Mouse (Mus musculus) spleen, postnatal 14 days (tissue): ENCODE measurements around the gene Zbtb12.
"Not testable (repeated sequence)": the region's sequence is repeated elsewhere in the genome, so short reads cannot be mapped to it uniquely, and the experiment has no call there.

Source experiments
- DNase-seq, 2 experiments: peaks; one replicate each; pipeline ENCODE4 v3.0.0; 2021 to 2022; ENCODE audit warnings: low spot score in 2 of 2

Zbtb12 gene

GRCm38 (mm10) chr17:34874321-34874720 is 5.0 kb upstream of the Zbtb12 start:
- no peak for DNase-seq

GRCm38 (mm10) chr17:34881166-34881565 is 1.9 kb downstream of the Zbtb12 start:
- DNase-seq = no peak

DNA sequence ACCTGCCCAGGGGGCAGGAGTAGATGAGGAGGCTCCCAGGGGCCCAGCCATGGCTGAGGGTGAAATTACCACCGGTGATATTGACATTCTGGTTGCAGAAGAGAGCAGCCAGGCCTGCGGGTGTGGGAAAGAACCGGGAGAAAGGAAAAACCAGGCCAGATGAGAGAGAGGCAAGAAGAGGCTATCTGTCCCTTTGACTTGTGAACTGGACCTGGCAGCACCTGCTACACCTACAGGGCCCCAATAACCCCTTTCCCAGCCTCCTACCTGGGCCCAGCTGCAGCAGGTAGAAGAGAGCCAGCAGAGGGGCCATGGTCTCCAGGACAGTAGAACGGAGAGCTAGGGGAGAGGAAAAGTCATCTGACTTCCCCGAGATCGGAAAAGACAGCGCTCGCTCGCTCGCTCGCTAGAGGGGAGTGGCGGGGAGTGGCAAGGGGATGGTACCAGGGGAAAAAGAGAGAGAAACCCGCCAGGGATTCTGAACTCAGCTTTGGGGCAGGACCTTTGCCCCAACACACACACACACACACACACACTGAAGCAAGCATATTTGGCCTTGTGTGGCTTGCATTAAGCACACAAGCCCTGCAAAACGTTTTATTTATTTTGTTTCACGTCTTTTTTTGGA is 2.5 kb downstream of the Zbtb12 start, which contains the start of gene Gm20547:
Gene Gm20547 (minus strand): TSS at position 360 of the 628 bp plus-strand sequence.
- no peak for DNase-seq

DNA sequence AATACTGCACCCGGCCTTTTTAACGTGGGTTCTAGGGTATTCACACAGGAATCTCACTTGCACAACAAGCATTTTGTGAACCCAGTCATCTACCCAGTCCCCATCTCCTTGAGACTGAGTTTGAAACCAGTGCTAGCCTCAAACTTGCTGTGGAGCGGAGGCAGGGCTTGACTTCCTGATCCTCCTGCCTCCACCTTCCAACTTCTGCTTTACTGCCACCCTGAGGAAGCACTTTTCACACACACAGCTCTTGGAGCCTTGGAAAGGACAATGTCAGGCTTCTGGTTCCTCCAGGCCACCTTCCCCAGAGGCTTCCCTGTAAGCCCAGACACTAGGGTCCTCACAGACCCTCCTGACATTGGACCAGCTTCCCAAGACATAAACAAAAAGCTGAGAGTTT is 4.0 kb downstream of the Zbtb12 start:
- no peak for DNase-seq

DNA sequence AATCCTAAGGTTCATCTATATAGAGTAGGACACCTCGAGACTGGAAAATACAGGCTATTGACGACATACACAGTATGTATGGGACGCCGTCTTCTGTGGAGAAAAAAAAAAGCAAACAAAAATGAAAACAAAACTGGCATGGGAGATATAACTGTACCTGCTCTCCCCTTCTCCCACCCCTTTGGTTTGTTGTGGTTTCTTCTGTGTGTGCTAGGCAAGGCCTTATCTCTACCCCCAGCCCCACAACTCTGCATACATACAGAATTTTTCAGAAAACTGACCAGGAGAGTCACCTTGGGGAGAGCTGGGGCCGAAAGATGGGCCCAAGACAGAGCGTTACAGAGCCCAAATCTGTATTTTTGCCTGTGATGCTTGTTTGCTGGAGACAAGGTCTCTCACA is 5.4 kb downstream of the Zbtb12 start:
- no peak for DNase-seq

- no peak for DNase-seq
These were observed 6.3 kb downstream of the Zbtb12 start for GRCm38 (mm10) chr17:34885615-34886014.

DNA sequence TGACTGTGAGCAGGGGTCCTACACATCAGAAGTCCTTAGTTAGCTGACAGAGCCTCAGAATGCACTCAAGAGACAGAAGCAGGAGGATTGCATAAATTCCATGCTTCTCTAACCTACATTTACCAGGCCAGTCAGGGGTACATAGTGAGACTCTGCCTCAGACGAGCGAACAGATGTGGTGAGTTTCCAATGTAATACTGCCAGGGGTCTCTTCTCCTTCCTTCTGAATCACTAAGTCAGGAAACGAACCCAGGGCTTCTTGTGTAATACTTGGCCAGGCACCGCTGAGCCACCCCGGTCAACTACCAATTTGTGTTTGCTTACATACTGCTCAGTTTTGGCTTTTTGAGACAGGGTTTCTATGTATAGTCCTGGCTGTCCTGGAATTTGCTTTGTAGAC is 8.7 kb downstream of the Zbtb12 start:
- no peak for DNase-seq

GRCm38 (mm10) chr17:34890074-34890743 is 10.9 kb downstream of the Zbtb12 start:
- DNase-seq = no peak

DNA sequence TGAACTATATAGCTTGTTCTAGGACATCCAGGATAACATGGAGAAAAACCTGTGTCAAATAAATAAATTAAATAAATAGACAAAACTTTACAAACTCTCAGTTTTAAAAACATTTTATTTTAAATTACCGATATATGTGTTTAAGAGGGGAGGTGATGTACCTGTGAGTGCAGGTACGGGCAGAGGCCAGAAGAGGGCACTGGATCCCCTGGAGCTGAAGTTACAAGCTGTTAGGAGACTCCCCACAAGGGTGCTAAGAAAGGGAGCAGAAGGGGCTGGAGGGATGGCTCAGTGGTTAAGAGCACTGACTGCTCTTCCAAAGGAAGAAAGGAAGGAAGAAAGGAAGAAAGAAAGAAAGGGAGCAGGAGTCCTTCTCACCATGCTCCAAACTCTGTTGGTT is 12.1 kb downstream of the Zbtb12 start:
- no peak for DNase-seq

- no peak for DNase-seq
These were observed 14.0 kb downstream of the Zbtb12 start for GRCm38 (mm10) chr17:34893072-34893824.

GRCm38 (mm10) chr17:34894074-34894597 is 14.9 kb downstream of the Zbtb12 start:
- DNase-seq = peak; percentile 77 to 84

GRCm38 (mm10) chr17:34894801-34895530 is 15.7 kb downstream of the Zbtb12 start:
- no peak for DNase-seq

DNA sequence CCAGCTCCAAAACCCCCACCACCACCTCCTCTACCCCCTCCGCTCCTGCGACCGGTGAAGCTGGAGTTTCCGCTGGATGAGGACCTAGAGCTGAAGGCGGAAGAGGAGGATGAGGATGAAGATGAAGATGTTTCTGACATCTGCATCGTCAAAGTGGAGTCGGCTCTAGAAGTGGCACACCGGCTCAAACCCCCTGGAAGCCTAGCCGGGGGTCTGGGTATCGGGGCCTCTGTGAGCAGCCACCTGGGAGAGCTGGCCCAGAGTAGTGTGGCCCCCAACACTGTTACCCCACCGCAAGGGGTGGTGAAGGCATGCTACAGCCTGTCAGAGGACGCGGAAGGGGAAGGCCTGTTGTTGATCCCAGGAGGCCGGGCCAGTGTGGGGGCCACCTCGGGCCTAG is 16.4 kb downstream of the Zbtb12 start:
- no peak for DNase-seq

DNA sequence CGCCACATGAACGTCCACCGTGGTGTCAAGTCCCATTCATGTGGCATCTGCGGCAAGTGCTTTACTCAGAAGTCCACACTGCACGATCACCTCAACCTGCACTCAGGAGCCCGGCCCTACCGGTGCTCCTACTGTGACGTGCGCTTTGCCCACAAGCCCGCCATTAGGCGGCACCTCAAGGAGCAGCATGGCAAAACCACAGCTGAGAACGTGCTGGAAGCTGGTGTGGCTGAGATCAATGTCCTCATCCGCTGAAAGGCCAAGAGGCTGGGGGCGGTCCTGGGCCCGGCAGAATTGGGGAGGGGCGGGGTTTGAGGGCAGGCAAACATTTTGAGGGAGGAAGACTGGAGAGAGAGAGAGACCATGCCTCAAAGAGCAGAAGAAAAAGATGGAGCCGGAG is 17.1 kb downstream of the Zbtb12 start:
- no peak for DNase-seq

DNA sequence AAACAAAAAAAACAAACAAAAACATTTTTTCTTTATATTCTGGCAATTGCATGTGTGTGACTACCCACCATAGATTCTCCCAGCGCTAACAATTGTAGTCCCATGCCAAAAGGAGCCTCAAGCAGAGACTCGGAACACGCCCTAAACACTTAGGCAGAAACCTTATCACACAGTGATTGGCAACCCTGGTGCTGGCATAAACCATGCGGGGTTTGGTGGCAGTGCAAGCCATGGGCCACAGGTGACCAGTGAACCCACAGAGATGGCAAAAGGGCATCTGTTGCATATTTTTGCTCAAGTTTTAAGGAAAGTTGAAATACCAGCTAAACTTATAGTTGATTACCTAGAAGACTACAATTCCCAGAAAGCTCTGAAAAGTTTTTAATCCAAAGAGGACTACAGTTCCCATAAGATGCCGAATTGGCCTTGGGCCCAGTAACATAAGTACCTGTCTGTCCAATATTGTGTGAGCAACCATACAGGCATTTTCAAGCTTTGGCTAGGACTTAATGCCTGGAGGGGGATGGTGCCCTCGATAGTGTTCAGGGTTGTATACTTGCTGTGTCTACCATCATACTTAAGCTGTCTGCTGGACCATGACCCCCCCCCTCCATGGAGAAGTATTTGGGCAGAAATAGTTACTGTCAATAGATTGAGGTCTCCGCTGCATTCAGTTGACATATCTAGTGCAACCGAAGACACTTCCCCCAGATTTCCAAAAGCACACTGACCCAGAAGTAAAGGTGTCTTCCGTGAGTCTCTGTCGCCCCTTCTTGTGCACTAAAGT is 18.3 kb downstream of the Zbtb12 start:
- no peak for DNase-seq

GRCm38 (mm10) chr17:34898160-34898586 is 18.9 kb downstream of the Zbtb12 start, which contains the start of the genes C2 and Ehmt2:
C2 (minus strand) TSS chr17:34898265.
Ehmt2 (plus strand) TSS chr17:34898469.
- peak; percentile 45 to 60 for DNase-seq

DNA sequence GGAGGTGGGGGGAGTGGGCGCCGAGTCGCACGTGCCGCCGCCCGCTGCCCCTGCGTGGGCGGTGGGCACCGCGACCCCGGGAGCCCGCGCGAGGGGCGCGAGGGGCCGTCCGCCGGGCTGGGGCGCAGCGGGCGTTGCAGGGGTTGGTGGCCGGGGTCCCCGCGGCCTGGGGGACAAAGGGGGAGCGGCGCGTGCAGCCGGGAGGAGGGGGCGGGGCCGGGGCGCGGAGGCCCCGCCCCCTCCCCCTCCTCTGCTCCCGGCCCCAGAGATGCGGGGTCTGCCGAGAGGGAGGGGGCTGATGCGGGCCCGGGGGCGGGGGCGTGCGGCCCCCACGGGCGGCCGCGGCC is 19.4 kb downstream of the Zbtb12 start:
- no peak for DNase-seq

DNA sequence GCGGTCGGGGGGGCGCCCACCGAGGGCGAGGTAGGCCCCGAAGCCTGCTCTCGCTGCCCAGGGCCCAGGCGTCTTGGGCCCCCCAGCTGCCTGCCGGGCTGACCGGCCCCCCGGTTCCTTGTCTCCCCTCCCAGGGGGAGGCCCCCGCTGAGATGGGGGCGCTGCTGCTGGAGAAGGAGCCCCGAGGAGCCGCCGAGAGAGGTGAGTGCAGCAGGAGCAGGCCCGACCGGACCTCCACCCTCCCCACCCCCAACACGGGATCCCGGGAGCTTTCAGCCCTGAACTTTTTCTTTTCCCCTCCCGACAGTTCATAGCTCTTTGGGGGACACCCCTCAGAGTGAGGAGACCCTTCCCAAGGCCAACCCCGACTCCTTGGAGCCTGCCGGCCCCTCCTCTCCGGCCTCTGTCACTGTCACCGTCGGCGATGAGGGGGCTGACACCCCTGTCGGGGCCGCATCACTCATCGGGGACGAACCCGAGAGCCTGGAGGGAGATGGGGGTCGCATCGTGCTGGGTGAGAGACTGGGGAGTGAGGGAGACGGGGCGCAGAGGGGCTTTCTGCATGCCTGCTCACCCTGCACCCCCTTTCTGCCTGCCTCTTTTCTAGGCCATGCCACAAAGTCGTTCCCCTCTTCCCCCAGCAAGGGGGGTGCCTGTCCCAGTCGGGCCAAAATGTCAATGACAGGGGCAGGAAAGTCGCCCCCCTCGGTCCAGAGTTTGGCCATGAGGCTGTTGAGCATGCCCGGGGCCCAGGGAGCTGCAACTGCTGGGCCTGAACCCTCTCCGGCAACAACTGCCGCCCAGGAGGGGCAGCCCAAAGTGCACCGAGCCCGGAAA is 20.0 kb downstream of the Zbtb12 start:
- no peak for DNase-seq

- DNase-seq = no peak
These were observed 20.6 kb downstream of the Zbtb12 start for GRCm38 (mm10) chr17:34899890-34900243.

DNA sequence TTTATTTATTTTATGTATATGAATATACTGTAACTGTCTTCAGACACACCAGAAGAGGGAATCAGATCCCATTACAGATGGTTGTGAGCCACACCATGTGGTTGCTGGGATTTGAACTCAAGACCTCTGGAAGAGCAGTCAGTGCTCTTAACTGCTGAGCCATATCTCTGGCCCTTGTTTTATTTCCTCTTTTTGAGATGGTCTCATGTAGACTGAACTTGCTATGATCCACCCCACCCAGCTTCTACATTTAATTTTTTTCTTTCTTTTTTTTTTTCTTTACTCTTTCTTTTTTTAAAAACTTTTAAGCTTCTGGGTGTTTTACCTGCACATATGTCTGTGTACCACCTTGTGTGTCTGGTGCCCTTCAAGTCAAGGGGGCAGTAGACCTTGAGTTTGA is 21.5 kb downstream of the Zbtb12 start:
- not testable (repeated sequence) for DNase-seq
